Mouse (Mus musculus): ENCODE measurements around the gene Adora2a. TPM values are rescaled to one million over a fixed set of nuclear protein-coding genes. Genes with fewer than 3 reads are reported as not detected.

Adora2a gene
- polyA plus RNA-seq, 1 experiment from 2014 or later = 1.9 TPM

DNA sequence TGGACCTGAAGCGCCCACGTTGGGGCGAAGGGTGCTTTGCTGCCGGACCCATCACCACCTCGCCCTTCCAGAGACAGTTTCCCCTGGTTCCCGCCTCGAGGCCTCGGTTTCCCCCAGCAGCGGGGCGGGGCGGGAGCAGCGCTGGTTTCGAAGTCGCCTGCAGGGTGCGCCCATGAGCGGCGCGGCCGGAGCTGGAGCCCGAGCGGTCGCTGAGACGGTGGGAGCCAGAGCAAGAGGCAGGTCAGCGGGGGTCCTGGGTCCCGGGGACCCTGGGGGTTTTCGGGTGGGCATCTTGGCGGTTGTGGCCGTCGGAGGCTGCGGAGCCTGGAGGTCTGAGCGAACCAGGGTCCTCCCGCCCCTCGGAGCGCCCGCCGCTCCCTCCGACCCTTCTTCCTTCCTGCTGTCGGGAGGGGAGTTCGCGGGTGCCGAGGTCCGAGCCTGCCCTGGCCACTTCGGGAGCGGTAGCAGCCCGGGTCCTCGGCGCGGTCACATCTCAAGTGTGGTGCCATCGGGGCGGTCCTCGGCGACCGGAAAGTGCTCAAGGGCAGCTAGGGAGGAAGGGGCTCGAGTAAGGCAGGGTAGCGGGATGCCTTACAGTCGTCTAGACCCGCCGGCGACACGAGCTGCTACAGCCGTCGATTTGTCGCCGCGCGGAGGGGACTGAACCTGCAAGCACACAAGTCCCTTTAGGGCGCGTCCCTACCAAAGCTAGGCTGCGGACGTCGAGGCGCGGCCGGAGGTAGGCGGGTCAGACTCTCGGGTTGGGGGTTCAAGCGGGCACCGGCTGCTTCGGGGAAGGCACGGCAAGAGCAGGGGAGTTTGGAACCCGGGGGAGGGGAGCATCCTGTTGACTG is 458 bp downstream of the Adora2a start:
- Histone ChIP-seq H3K4me1 (ENCODE audit: control insufficient read depth, low read depth, low read length) (peaks cover 7% of the 10 kb centered on the region), H3K4me3 (ENCODE audit: low read depth, low read length) (peak overlapping the region; percentile 63), H3K4me2 (ENCODE audit: low read depth, low read length) (peak overlapping the region; percentile 67), H3K9ac (ENCODE audit: low read depth, low read length) (peak overlapping the region; percentile 61), H3K27ac (ENCODE audit: low read length) (no peak overlapping the region), H3K9me3 (replicated peaks; ENCODE audit: control insufficient read depth, low read length) (no peaks in the 10 kb centered on the region), H3K36me3 (ENCODE audit: control insufficient read depth, insufficient read depth) (no peaks in the 10 kb centered on the region), H3K27me3 (ENCODE audit: control insufficient read depth, insufficient read depth, low read depth, low read length) (peaks cover 26% of the 10 kb centered on the region)
- ATAC-seq (ENCODE audit: low read depth) = peak; percentile 52
- WGBS (ENCODE audit: insufficient replicate concordance) = under 1% methylated on average over 80 of the region's 81 CpGs

DNA sequence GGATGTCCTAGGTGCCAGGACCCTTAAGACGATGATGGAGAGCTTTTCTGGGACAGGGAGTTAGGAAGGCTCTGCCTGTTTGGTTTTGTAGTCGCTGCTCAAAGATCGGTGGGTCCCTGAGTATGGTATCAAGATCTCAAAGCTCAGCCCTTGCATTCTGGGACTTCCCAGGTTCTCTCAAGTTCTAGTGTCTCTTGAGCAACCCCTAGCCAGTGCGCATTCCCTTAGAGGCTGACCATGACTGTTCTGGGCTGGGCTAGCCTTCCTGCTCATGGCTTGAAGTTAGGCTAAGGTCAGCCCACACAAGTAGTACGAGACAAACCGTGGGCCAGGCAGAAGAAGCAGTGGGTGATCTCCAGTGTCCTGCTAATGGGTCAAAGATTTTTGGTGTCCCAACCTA is 1.5 kb downstream of the Adora2a start:
- no peak for ATAC-seq (ENCODE audit: low read depth)
- Histone ChIP-seq H3K4me1 (ENCODE audit: control insufficient read depth, low read depth, low read length) (peaks cover 3% of the 10 kb centered on the region; the same call in 1 of the 2 replicates), H3K27ac (ENCODE audit: low read length) (no peak overlapping the region), H3K36me3 (ENCODE audit: control insufficient read depth, insufficient read depth) (no peaks in the 10 kb centered on the region), H3K4me3 (ENCODE audit: low read depth, low read length) (peak overlapping the region; percentile 63; the same call in 1 of the 2 replicates), H3K9ac (ENCODE audit: low read depth, low read length) (no peak overlapping the region), H3K4me2 (ENCODE audit: low read depth, low read length) (no peak overlapping the region), H3K9me3 (replicated peaks; ENCODE audit: control insufficient read depth, low read length) (no peaks in the 10 kb centered on the region), H3K27me3 (ENCODE audit: control insufficient read depth, insufficient read depth, low read depth, low read length) (peaks cover 26% of the 10 kb centered on the region)
- 60% methylated on average over 6 of the region's 6 CpGs for WGBS (ENCODE audit: insufficient replicate concordance)

DNA sequence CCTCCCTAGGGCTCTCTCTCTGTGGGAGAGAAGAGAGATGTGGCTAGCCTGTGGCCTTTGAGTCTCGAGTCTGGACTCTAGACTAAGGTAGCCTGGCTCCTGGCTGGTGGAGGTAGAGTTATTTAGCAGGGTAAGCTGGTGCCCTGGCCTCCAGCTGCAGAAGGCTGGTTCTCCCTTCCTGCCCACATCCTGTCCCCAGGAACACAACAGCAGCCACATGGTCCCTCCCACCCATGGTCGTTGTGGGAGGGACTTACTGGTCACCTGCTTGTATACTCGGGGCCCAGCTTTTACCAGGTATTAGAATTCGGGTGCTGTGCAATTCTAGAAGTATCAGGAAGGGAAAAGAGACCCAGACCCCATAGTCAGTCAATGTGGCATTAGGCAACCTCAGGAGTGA is 3.6 kb downstream of the Adora2a start:
- Histone ChIP-seq H3K4me2 (ENCODE audit: low read depth, low read length) (no peak overlapping the region), H3K27me3 (ENCODE audit: control insufficient read depth, insufficient read depth, low read depth, low read length) (peaks cover 26% of the 10 kb centered on the region), H3K9me3 (replicated peaks; ENCODE audit: control insufficient read depth, low read length) (no peaks in the 10 kb centered on the region), H3K4me3 (ENCODE audit: low read depth, low read length) (no peak overlapping the region), H3K4me1 (ENCODE audit: control insufficient read depth, low read depth, low read length) (peaks cover 3% of the 10 kb centered on the region; the same call in 1 of the 2 replicates), H3K27ac (ENCODE audit: low read length) (no peak overlapping the region), H3K9ac (ENCODE audit: low read depth, low read length) (no peak overlapping the region), H3K36me3 (ENCODE audit: control insufficient read depth, insufficient read depth) (no peaks in the 10 kb centered on the region)
- WGBS (ENCODE audit: insufficient replicate concordance) = 11% methylated on average over 4 of the region's 4 CpGs
- no peak for ATAC-seq (ENCODE audit: low read depth)

DNA sequence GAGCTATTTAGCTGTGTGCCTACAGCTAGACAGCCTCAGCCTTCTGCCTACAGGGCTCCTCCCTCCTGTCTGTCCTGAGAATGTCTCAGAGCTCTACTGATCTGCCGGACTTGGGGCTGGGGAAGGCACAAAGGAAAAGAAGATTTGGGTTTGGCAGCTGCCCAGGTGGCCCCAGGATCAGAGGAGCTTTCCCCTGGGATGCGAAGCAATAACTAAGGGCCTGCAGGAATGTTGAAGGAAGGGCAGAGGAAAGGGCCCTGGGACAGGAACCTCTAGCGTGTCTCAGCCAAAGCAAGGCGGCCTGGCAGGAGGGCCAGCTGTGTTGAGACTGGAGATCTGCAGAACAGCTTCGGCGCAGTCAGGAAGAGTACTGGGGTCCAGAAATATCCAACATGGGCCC is 6.3 kb downstream of the Adora2a start:
- WGBS (ENCODE audit: insufficient replicate concordance) = 66% methylated on average over 6 of the region's 6 CpGs
- H3K27me3 ChIP-seq (ENCODE audit: control insufficient read depth, insufficient read depth, low read depth, low read length) = peaks cover 8% of the 10 kb centered on the region; the same call in 1 of the 2 replicates
- no peaks in the 10 kb centered on the region for H3K36me3 ChIP-seq (ENCODE audit: control insufficient read depth, insufficient read depth)
- no peak overlapping the region for H3K4me2 ChIP-seq (ENCODE audit: low read depth, low read length)
- no peak overlapping the region for H3K27ac ChIP-seq (ENCODE audit: low read length)
- no peak overlapping the region for H3K4me3 ChIP-seq (ENCODE audit: low read depth, low read length)
- H3K4me1 ChIP-seq (ENCODE audit: control insufficient read depth, low read depth, low read length) = peaks cover 5% of the 10 kb centered on the region
- no peak overlapping the region for H3K9ac ChIP-seq (ENCODE audit: low read depth, low read length)
- H3K9me3 ChIP-seq (replicated peaks; ENCODE audit: control insufficient read depth, low read length) = no peaks in the 10 kb centered on the region
- ATAC-seq (ENCODE audit: low read depth) = no peak

- Histone ChIP-seq H3K27me3 (ENCODE audit: control insufficient read depth, insufficient read depth, low read depth, low read length) (no peaks in the 10 kb centered on the region), H3K4me1 (ENCODE audit: control insufficient read depth, low read depth, low read length) (peaks cover 5% of the 10 kb centered on the region), H3K9ac (ENCODE audit: low read depth, low read length) (no peak overlapping the region), H3K36me3 (ENCODE audit: control insufficient read depth, insufficient read depth) (no peaks in the 10 kb centered on the region), H3K4me3 (ENCODE audit: low read depth, low read length) (no peak overlapping the region), H3K9me3 (replicated peaks; ENCODE audit: control insufficient read depth, low read length) (no peaks in the 10 kb centered on the region), H3K27ac (ENCODE audit: low read length) (no peak overlapping the region), H3K4me2 (ENCODE audit: low read depth, low read length) (no peak overlapping the region)
- ATAC-seq (ENCODE audit: low read depth) = no peak
- WGBS (ENCODE audit: insufficient replicate concordance) = 60% methylated on average over 8 of the region's 8 CpGs
These were observed 7.3 kb downstream of the Adora2a start for GRCm38 (mm10) chr10:75323986-75324385.

- no peak overlapping the region for H3K4me2 ChIP-seq (ENCODE audit: low read depth, low read length)
- ATAC-seq (ENCODE audit: low read depth) = no peak
- 29% methylated on average over 10 of the region's 10 CpGs for WGBS (ENCODE audit: insufficient replicate concordance)
These were observed 7.7 kb downstream of the Adora2a start for GRCm38 (mm10) chr10:75324391-75324790.

GRCm38 (mm10) chr10:75325821-75326220 is 9.1 kb downstream of the Adora2a start:
- Histone ChIP-seq H3K9me3 (replicated peaks; ENCODE audit: control insufficient read depth, low read length) (no peaks in the 10 kb centered on the region), H3K27me3 (ENCODE audit: control insufficient read depth, insufficient read depth, low read depth, low read length) (no peaks in the 10 kb centered on the region), H3K9ac (ENCODE audit: low read depth, low read length) (no peak overlapping the region), H3K36me3 (ENCODE audit: control insufficient read depth, insufficient read depth) (no peaks in the 10 kb centered on the region), H3K4me2 (ENCODE audit: low read depth, low read length) (no peak overlapping the region), H3K4me3 (ENCODE audit: low read depth, low read length) (no peak overlapping the region), H3K27ac (ENCODE audit: low read length) (no peak overlapping the region), H3K4me1 (ENCODE audit: control insufficient read depth, low read depth, low read length) (peaks cover 5% of the 10 kb centered on the region)
- no peak for ATAC-seq (ENCODE audit: low read depth)
- 76% methylated on average over 23 of the region's 23 CpGs for WGBS (ENCODE audit: insufficient replicate concordance)

More at GRCm38 (mm10) chr10:75324391-75324790, 7.7 kb downstream of the Adora2a start:
- H3K9ac ChIP-seq (ENCODE audit: low read depth, low read length) = no peak overlapping the region
- H3K4me3 ChIP-seq (ENCODE audit: low read depth, low read length) = no peak overlapping the region
- peaks cover 5% of the 10 kb centered on the region for H3K4me1 ChIP-seq (ENCODE audit: control insufficient read depth, low read depth, low read length)
- H3K27ac ChIP-seq (ENCODE audit: low read length) = no peak overlapping the region
- no peaks in the 10 kb centered on the region for H3K9me3 ChIP-seq (replicated peaks; ENCODE audit: control insufficient read depth, low read length)
- H3K27me3 ChIP-seq (ENCODE audit: control insufficient read depth, insufficient read depth, low read depth, low read length) = no peaks in the 10 kb centered on the region
- no peaks in the 10 kb centered on the region for H3K36me3 ChIP-seq (ENCODE audit: control insufficient read depth, insufficient read depth)

DNA sequence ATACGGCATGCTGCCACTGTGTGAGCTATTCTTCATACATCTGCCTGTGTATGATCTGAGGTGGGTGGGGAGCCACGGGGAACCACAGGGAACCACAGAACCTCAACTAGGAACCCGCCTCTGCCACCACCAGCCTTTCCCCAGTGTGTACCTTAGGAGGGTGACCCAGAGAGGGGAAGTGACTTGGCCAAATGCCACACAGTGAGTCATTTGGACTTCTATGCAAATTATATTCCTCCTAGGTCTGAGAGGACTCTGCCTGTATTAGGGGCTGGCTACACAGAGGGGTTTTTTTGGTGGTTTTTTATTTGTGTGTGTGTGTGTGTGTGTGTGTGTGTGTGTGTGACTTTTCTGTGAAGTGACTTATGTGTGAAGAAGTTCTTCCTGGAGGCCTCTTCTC is 9.9 kb downstream of the Adora2a start:
- Histone ChIP-seq H3K36me3 (ENCODE audit: control insufficient read depth, insufficient read depth) (no peaks in the 10 kb centered on the region), H3K9me3 (replicated peaks; ENCODE audit: control insufficient read depth, low read length) (no peaks in the 10 kb centered on the region), H3K4me1 (ENCODE audit: control insufficient read depth, low read depth, low read length) (peaks cover 5% of the 10 kb centered on the region), H3K9ac (ENCODE audit: low read depth, low read length) (no peak overlapping the region), H3K4me2 (ENCODE audit: low read depth, low read length) (no peak overlapping the region), H3K27me3 (ENCODE audit: control insufficient read depth, insufficient read depth, low read depth, low read length) (no peaks in the 10 kb centered on the region), H3K27ac (ENCODE audit: low read length) (no peak overlapping the region), H3K4me3 (ENCODE audit: low read depth, low read length) (no peak overlapping the region)
- WGBS (ENCODE audit: insufficient replicate concordance) = 18% methylated on average over 3 of the region's 3 CpGs
- ATAC-seq (ENCODE audit: low read depth) = peak; percentile 68

GRCm38 (mm10) chr10:75327081-75327480 is 10.4 kb downstream of the Adora2a start:
- no peaks in the 10 kb centered on the region for H3K36me3 ChIP-seq (ENCODE audit: control insufficient read depth, insufficient read depth)
- H3K4me2 ChIP-seq (ENCODE audit: low read depth, low read length) = no peak overlapping the region
- no peak overlapping the region for H3K9ac ChIP-seq (ENCODE audit: low read depth, low read length)
- H3K4me1 ChIP-seq (ENCODE audit: control insufficient read depth, low read depth, low read length) = peaks cover 5% of the 10 kb centered on the region
- no peak overlapping the region for H3K27ac ChIP-seq (ENCODE audit: low read length)
- no peak overlapping the region for H3K4me3 ChIP-seq (ENCODE audit: low read depth, low read length)
- 30% methylated on average over 11 of the region's 11 CpGs for WGBS (ENCODE audit: insufficient replicate concordance)
- H3K9me3 ChIP-seq (replicated peaks; ENCODE audit: control insufficient read depth, low read length) = no peaks in the 10 kb centered on the region
- H3K27me3 ChIP-seq (ENCODE audit: control insufficient read depth, insufficient read depth, low read depth, low read length) = no peaks in the 10 kb centered on the region
- ATAC-seq (ENCODE audit: low read depth) = no peak

All from liver, embryonic 16.5 days (tissue).